In the genomic region with DNA sequence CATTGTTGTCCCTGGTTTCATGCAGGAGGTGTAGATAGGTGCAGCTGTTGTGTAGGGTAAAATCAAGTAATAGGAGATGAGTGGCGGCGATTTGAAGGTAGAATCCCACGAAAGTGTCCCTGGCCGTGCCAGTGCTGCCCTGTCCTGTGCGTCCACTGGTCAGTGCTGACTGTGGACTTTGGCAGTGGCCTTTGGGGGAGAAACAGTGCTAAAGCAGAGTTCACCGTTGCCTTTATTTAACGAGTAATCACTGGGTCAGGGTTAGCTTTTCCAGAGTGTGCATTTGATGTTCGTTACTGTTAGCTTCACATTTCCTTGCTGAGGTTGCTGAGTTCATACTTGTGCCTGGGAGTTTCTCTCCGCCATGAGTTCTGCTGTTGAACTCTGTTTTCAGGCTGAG, we compare ENCODE assay signal across 27 mouse cellular contexts.
A peak's percentile ranks its signal among the peaks of the same experiment; 100 is the strongest.
DNase-seq lines count a peak whose midpoint lies in the region; ATAC-seq and TF ChIP-seq lines count a peak whose summit lies in the region.
"Had no signal": no experiment of that assay in that cellular context is flagged by ENCODE, and none has a peak within 500 bp of the region (broad histone marks: within the 10 kb centered on the region; RNA-seq: fewer than 3 reads in every experiment).

No protein-coding gene starts in this region.

- ATAC-seq in kidney, embryonic 16.5 days (ENCODE audit: low FRiP score, low TSS enrichment) = no peak
- peak; percentile 25; the same call in 1 of the 2 replicates for ATAC-seq in liver, embryonic 12.5 days
- peak; percentile 85 for ATAC-seq in liver, postnatal 0 days
- no peak for ATAC-seq in granulocyte monocyte progenitor cell, adult 5-6 weeks (replicated peaks; ENCODE audit: poor library complexity, severe bottlenecking)
- ATAC-seq: forebrain, embryonic 16.5 days had no signal

- no peak overlapping the region for H3K9ac ChIP-seq in kidney, embryonic 16.5 days (replicated peaks; ENCODE audit: low read length)
- H3K9ac ChIP-seq in liver, embryonic 12.5 days = no peak overlapping the region
- no peak overlapping the region for H3K9ac ChIP-seq in liver, postnatal 0 days (replicated peaks)
- H3K9ac ChIP-seq: embryonic facial prominence, embryonic 12.5 days; heart, embryonic 12.5 days; hindbrain, embryonic 13.5 days; limb, embryonic 15.5 days; midbrain, embryonic 12.5 days; neural tube, embryonic 13.5 days had no signal

- H3K27me3 ChIP-seq in kidney, embryonic 16.5 days (ENCODE audit: insufficient read depth, low read length) = no peaks in the 10 kb centered on the region
- no peaks in the 10 kb centered on the region for H3K27me3 ChIP-seq in liver, embryonic 12.5 days (replicated peaks)
- H3K27me3 ChIP-seq in liver, postnatal 0 days (ENCODE audit: insufficient read depth, low read length) = no peaks in the 10 kb centered on the region
- H3K27me3 ChIP-seq: embryonic facial prominence, embryonic 12.5 days; heart, embryonic 12.5 days; hindbrain, embryonic 13.5 days; limb, embryonic 15.5 days; midbrain, embryonic 12.5 days; neural tube, embryonic 13.5 days had no signal

- peak; percentile 44 for DNase-seq in kidney, adult 18-20 months
- DNase-seq in kidney, postnatal 10 days = no peak
- no peak for DNase-seq in liver, postnatal 0 days
- DNase-seq in ovary, adult 18-20 months (ENCODE audit: low spot score) = no peak
- DNase-seq in T-cell, adult 2 months (ENCODE audit: low spot score) = no peak
- DNase-seq: adrenal gland, postnatal 14 days; cerebellum, adult 11 months; cerebellum, adult 9-11 months; embryo, embryonic 11 days; gastrocnemius, adult 2 months; gastrocnemius, postnatal 36 days; heart, adult 2 months; heart, postnatal 4 days; lung, postnatal 36 days had no signal

- no peaks in the 10 kb centered on the region for H3K9me3 ChIP-seq in kidney, embryonic 16.5 days (ENCODE audit: low read length)
- no peaks in the 10 kb centered on the region for H3K9me3 ChIP-seq in liver, embryonic 12.5 days (replicated peaks)
- no peaks in the 10 kb centered on the region for H3K9me3 ChIP-seq in liver, postnatal 0 days (ENCODE audit: low read length)
- H3K9me3 ChIP-seq: embryonic facial prominence, embryonic 12.5 days; G1E; heart, embryonic 12.5 days; hindbrain, embryonic 13.5 days; limb, embryonic 10.5 days; limb, embryonic 15.5 days; midbrain, embryonic 12.5 days; neural tube, embryonic 13.5 days had no signal

- H3K4me3 ChIP-seq in kidney, embryonic 16.5 days (ENCODE audit: low read length) = no peak overlapping the region
- H3K4me3 ChIP-seq in liver, embryonic 12.5 days = no peak overlapping the region
- no peak overlapping the region for H3K4me3 ChIP-seq in liver, postnatal 0 days (ENCODE audit: low read depth, low read length)
- H3K4me3 ChIP-seq: embryonic facial prominence, embryonic 12.5 days; gastrocnemius, adult 2 months; heart, adult 2 months; heart, embryonic 12.5 days; hindbrain, embryonic 13.5 days; limb, embryonic 10.5 days; limb, embryonic 15.5 days; midbrain, embryonic 12.5 days; neural tube, embryonic 13.5 days had no signal

- 0 out of 2 replicates have a peak overlapping the region, but pooled peaks have one; percentile 43 for H3K27ac ChIP-seq in kidney, embryonic 16.5 days (ENCODE audit: low read length)
- H3K27ac ChIP-seq in liver, embryonic 12.5 days = peak overlapping the region; percentile 53
- peak overlapping the region; percentile 71 for H3K27ac ChIP-seq in liver, postnatal 0 days (ENCODE audit: low read depth)
- H3K27ac ChIP-seq: embryonic facial prominence, embryonic 12.5 days; gastrocnemius, adult 2 months; heart, adult 2 months; hindbrain, embryonic 13.5 days; kidney, postnatal 0 days; limb, embryonic 10.5 days; limb, embryonic 15.5 days; midbrain, embryonic 12.5 days; neural tube, embryonic 13.5 days had no signal

- TF ChIP-seq CTCF in liver, postnatal 0 days (IDR thresholded peaks at IDR 0.05; ENCODE audit: low read depth) = no peak

- no peak for TF ChIP-seq EP300 in liver, postnatal 0 days (IDR thresholded peaks at IDR 0.05; ENCODE audit: low read depth)

- no peaks in the 10 kb centered on the region for H3K36me3 ChIP-seq in kidney, embryonic 16.5 days (ENCODE audit: insufficient read depth, low read length)
- H3K36me3 ChIP-seq in liver, embryonic 12.5 days = peaks cover 11% of the 10 kb centered on the region; the same call in 1 of the 2 replicates
- H3K36me3 ChIP-seq in liver, postnatal 0 days (replicated peaks; ENCODE audit: insufficient read depth, low read length) = 0 out of 2 replicates have a peak, but pooled peaks cover 2% of the 10 kb centered on the region
- H3K36me3 ChIP-seq: embryonic facial prominence, embryonic 12.5 days; heart, embryonic 12.5 days; hindbrain, embryonic 13.5 days; limb, embryonic 15.5 days; midbrain, embryonic 12.5 days; neural tube, embryonic 13.5 days had no signal

- no peak overlapping the region for H3K4me2 ChIP-seq in kidney, embryonic 16.5 days (replicated peaks; ENCODE audit: low read depth, low read length)
- no peak overlapping the region for H3K4me2 ChIP-seq in liver, embryonic 12.5 days
- peak overlapping the region; percentile 30; the same call in 1 of the 2 replicates for H3K4me2 ChIP-seq in liver, postnatal 0 days (ENCODE audit: low read depth, low read length)
- H3K4me2 ChIP-seq: embryonic facial prominence, embryonic 12.5 days; heart, embryonic 12.5 days; hindbrain, embryonic 13.5 days; limb, embryonic 15.5 days; midbrain, embryonic 12.5 days; neural tube, embryonic 13.5 days had no signal

- peaks cover 10% of the 10 kb centered on the region; the same call in 1 of the 2 replicates for H3K4me1 ChIP-seq in kidney, embryonic 16.5 days (ENCODE audit: insufficient read depth, low read length)
- H3K4me1 ChIP-seq in liver, embryonic 12.5 days = peaks cover 73% of the 10 kb centered on the region
- H3K4me1 ChIP-seq in liver, postnatal 0 days (ENCODE audit: insufficient read depth) = peaks cover 21% of the 10 kb centered on the region

- WGBS in kidney, embryonic 16.5 days = 67% methylated on average over 9 of the region's 9 CpGs
- 82% methylated on average over 9 of the region's 9 CpGs for WGBS in liver, embryonic 12.5 days (ENCODE audit: insufficient replicate concordance)
- WGBS in liver, postnatal 0 days (ENCODE audit: insufficient replicate concordance) = 71% methylated on average over 9 of the region's 9 CpGs

Comparison
In these comparisons a context has a peak if more than half of its experiments do, and no peak if none do; other contexts are left out.
1. ATAC-seq: peak in liver, embryonic 12.5 days (single experiment) and liver, postnatal 0 days (single experiment); none in kidney, embryonic 16.5 days (single experiment) and granulocyte monocyte progenitor cell, adult 5-6 weeks (single experiment).
2. Peak in every context shown above with its lines, with median percentiles within 50 percentile points of each other: H3K27ac ChIP-seq.